Mouse (Mus musculus) heart, embryonic 16.5 days (tissue): ENCODE measurements at regions not wholly inside any gene's neighbourhood (a gene's known extent, or its start where the extent isn't known, plus 50 kb on each side); places are given as distances from the start of the nearest gene placed in this dataset.

Experiments used
- ATAC-seq: fragments of 200-750 bp; cut with Nextera tagmentation; replicated peaks from 2 replicates; pipeline ENCODE4 v1.8.0; 2017; ENCODE audit warnings: moderate number of reproducible peaks; ENCODE audit not compliant: insufficient read depth, low FRiP score; ENCODE audit errors: extremely low read depth
- H3K27ac ChIP-seq: fragments of 300-500 bp; sonication (generic); 2 replicates; pipeline ENCODE4 v1.5.1; 2014; ENCODE audit warnings: mild to moderate bottlenecking, low read length, control low read depth, moderate library complexity
- H3K27me3 ChIP-seq: fragments of 300-500 bp; sonication (generic); 2 replicates; pipeline ENCODE4 v1.6.1; 2014; ENCODE audit warnings: low read length, mixed read lengths; ENCODE audit not compliant: control insufficient read depth, insufficient read depth
- H3K36me3 ChIP-seq: fragments of 300-500 bp; sonication (generic); 2 replicates; pipeline ENCODE4 v1.6.1; 2014; ENCODE audit not compliant: control insufficient read depth, insufficient read depth
- H3K4me1 ChIP-seq: fragments of 300-500 bp; sonication (generic); 2 replicates; pipeline ENCODE4 v1.6.1; 2014; ENCODE audit warnings: low read length, mixed read lengths; ENCODE audit not compliant: control insufficient read depth, insufficient read depth
- H3K4me2 ChIP-seq: fragments of 300-500 bp; sonication (generic); 2 replicates; pipeline ENCODE4 v1.6.1; 2014; ENCODE audit warnings: low read depth, mild to moderate bottlenecking, control low read depth, low read length
- H3K4me3 ChIP-seq: fragments of 300-500 bp; sonication (generic); 2 replicates; pipeline ENCODE4 v1.5.1; 2014; ENCODE audit warnings: mild to moderate bottlenecking, control low read depth, low read length
- H3K9ac ChIP-seq: fragments of 300-500 bp; sonication (generic); 2 replicates; pipeline ENCODE4 v1.6.1; 2014; ENCODE audit warnings: low read length, control low read depth
- H3K9me3 ChIP-seq: fragments of 300-500 bp; sonication (generic); replicated peaks from 2 replicates; pipeline ENCODE4 v1.6.1; 2016; ENCODE audit warnings: low read length; ENCODE audit not compliant: control insufficient read depth
- whole genome bisulfite sequencing: fragments of 180-500 bp; shearing (Covaris S2); extraction: QIAGEN DNeasy Blood & Tissue Kit; methylation state at CpG from one replicate; pipeline ENCODE4 v1.1.7; 2014; 5-methylcytosine and 5-hydroxymethylcytosine counted together

- H3K4me1 ChIP-seq: no peaks in the 10 kb centered on the region
- no peaks in the 10 kb centered on the region for H3K9me3 ChIP-seq
- 56% methylated on average over 6 of the region's 6 CpGs for WGBS
- no peak for ATAC-seq
- H3K4me2 ChIP-seq: no peak overlapping the region
- no peak overlapping the region for H3K27ac ChIP-seq
- no peak overlapping the region for H3K9ac ChIP-seq
- H3K4me3 ChIP-seq: no peak overlapping the region
- H3K36me3 ChIP-seq: no peaks in the 10 kb centered on the region
- H3K27me3 ChIP-seq: no peaks in the 10 kb centered on the region; the same call in 1 of the 2 replicates
Measured at GRCm38 (mm10) chr14:48351652-48352051, 94.3 kb upstream of the Tmem260 start.

- no peak for ATAC-seq
- H3K4me2 ChIP-seq: no peak overlapping the region
Measured at GRCm38 (mm10) chr14:48352825-48353224, 93.1 kb upstream of the Tmem260 start.

GRCm38 (mm10) chr14:48354176-48354575 is 91.7 kb upstream of the Tmem260 start:
- no peaks in the 10 kb centered on the region for H3K9me3 ChIP-seq
- no peaks in the 10 kb centered on the region for H3K4me1 ChIP-seq
- H3K36me3 ChIP-seq: no peaks in the 10 kb centered on the region
- peaks cover 7% of the 10 kb centered on the region; the same call in 1 of the 2 replicates for H3K27me3 ChIP-seq
- H3K4me2 ChIP-seq: no peak overlapping the region
- ATAC-seq: no peak
- WGBS: 20% methylated on average over 1 of the region's 1 CpGs
- no peak overlapping the region for H3K4me3 ChIP-seq
- H3K9ac ChIP-seq: no peak overlapping the region
- H3K27ac ChIP-seq: no peak overlapping the region

More at GRCm38 (mm10) chr14:48352825-48353224, 93.1 kb upstream of the Tmem260 start:
- H3K9ac ChIP-seq: no peak overlapping the region
- no peak overlapping the region for H3K4me3 ChIP-seq
- peaks cover 7% of the 10 kb centered on the region; the same call in 1 of the 2 replicates for H3K27me3 ChIP-seq
- H3K36me3 ChIP-seq: no peaks in the 10 kb centered on the region
- no peaks in the 10 kb centered on the region for H3K9me3 ChIP-seq
- H3K27ac ChIP-seq: no peak overlapping the region
- no peaks in the 10 kb centered on the region for H3K4me1 ChIP-seq

- Histone ChIP-seq H3K4me2 (no peak overlapping the region), H3K36me3 (no peaks in the 10 kb centered on the region), H3K9ac (no peak overlapping the region), H3K27ac (no peak overlapping the region), H3K9me3 (no peaks in the 10 kb centered on the region), H3K4me1 (no peaks in the 10 kb centered on the region), H3K27me3 (peaks cover 12% of the 10 kb centered on the region), H3K4me3 (no peak overlapping the region)
- 68% methylated on average over 8 of the region's 8 CpGs for WGBS
- no peak for ATAC-seq
Measured at GRCm38 (mm10) chr14:48357441-48357840, 88.5 kb upstream of the Tmem260 start.

GRCm38 (mm10) chr14:48358487-48359159 is 87.3 kb upstream of the Tmem260 start:
- no peaks in the 10 kb centered on the region for H3K9me3 ChIP-seq
- H3K4me1 ChIP-seq: no peaks in the 10 kb centered on the region
- peaks cover 12% of the 10 kb centered on the region for H3K27me3 ChIP-seq
- no peak for ATAC-seq
- no peak overlapping the region for H3K4me2 ChIP-seq
- H3K36me3 ChIP-seq: no peaks in the 10 kb centered on the region
- 33% methylated on average over 12 of the region's 12 CpGs for WGBS
- H3K27ac ChIP-seq: no peak overlapping the region
- no peak overlapping the region for H3K9ac ChIP-seq
- no peak overlapping the region for H3K4me3 ChIP-seq

- ATAC-seq: no peak
- no peak overlapping the region for H3K4me3 ChIP-seq
- H3K4me1 ChIP-seq: no peaks in the 10 kb centered on the region
- H3K4me2 ChIP-seq: no peak overlapping the region
- H3K36me3 ChIP-seq: no peaks in the 10 kb centered on the region
- peaks cover 10% of the 10 kb centered on the region for H3K27me3 ChIP-seq
- WGBS: 85% methylated on average over 7 of the region's 7 CpGs
- no peak overlapping the region for H3K9ac ChIP-seq
- H3K9me3 ChIP-seq: no peaks in the 10 kb centered on the region
- no peak overlapping the region for H3K27ac ChIP-seq
Measured at GRCm38 (mm10) chr14:48361820-48362219, 84.1 kb upstream of the Tmem260 start.

GRCm38 (mm10) chr14:48367006-48367405 is 78.9 kb upstream of the Tmem260 start:
- no peak overlapping the region for H3K4me3 ChIP-seq
- ATAC-seq: no peak
- WGBS: 17% methylated on average over 7 of the region's 7 CpGs
- H3K36me3 ChIP-seq: no peaks in the 10 kb centered on the region
- no peaks in the 10 kb centered on the region for H3K9me3 ChIP-seq
- no peaks in the 10 kb centered on the region for H3K4me1 ChIP-seq
- no peak overlapping the region for H3K4me2 ChIP-seq
- no peak overlapping the region for H3K27ac ChIP-seq
- peaks cover 6% of the 10 kb centered on the region; the same call in 1 of the 2 replicates for H3K27me3 ChIP-seq
- no peak overlapping the region for H3K9ac ChIP-seq

- Histone ChIP-seq H3K27me3 (peaks cover 6% of the 10 kb centered on the region; the same call in 1 of the 2 replicates), H3K36me3 (no peaks in the 10 kb centered on the region), H3K27ac (no peak overlapping the region), H3K4me3 (no peak overlapping the region), H3K9me3 (no peaks in the 10 kb centered on the region), H3K4me2 (no peak overlapping the region), H3K4me1 (no peaks in the 10 kb centered on the region), H3K9ac (no peak overlapping the region)
- 0% methylated on average over 1 of the region's 1 CpGs for WGBS
- no peak for ATAC-seq
Measured at GRCm38 (mm10) chr14:48370322-48370721, 75.6 kb upstream of the Tmem260 start.

GRCm38 (mm10) chr14:48371766-48372165 is 74.2 kb upstream of the Tmem260 start:
- Histone ChIP-seq H3K9ac (no peak overlapping the region), H3K27ac (no peak overlapping the region), H3K36me3 (no peaks in the 10 kb centered on the region), H3K9me3 (no peaks in the 10 kb centered on the region), H3K4me3 (no peak overlapping the region), H3K4me2 (no peak overlapping the region), H3K4me1 (no peaks in the 10 kb centered on the region), H3K27me3 (peaks cover 6% of the 10 kb centered on the region; the same call in 1 of the 2 replicates)
- WGBS: 52% methylated on average over 5 of the region's 5 CpGs
- peak; percentile 37; the same call in 1 of the 2 replicates for ATAC-seq
